16 mouse cellular contexts compared by ENCODE assay signal in the genomic region with DNA sequence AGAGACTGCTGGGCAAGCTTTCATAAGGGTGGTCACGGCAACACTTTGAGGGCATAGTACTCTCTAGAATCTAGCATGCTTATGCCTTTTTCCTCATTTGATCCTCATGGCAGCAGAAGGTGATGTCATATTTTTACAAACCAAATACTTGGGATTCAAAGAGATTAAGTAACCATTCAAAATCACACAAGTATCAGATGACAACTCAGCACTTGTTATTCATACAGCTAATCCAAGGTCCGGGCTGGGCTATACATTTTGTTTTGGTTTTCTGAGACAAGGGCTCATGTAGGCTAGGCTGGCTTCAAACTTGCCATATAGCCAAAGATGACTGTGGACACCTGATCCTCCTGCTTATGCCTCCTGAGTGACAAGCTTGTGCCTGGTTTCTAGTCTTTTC.
"Had no signal": no experiment of that assay in that cellular context is flagged by ENCODE, and none has a peak within 500 bp of the region (broad histone marks: within the 10 kb centered on the region; RNA-seq: fewer than 3 reads in every experiment).

No protein-coding gene starts in this region.

- H3K4me3 ChIP-seq: megakaryocyte, embryonic 14.5 days; midbrain, embryonic 13.5 days; midbrain, embryonic 15.5 days; neural tube, embryonic 12.5 days; stomach, embryonic 15.5 days had no signal

- DNase-seq: liver, postnatal 0 days; lung, embryonic 14.5 days; lung, postnatal 14 days; lung, postnatal 36 days; right cerebral cortex, postnatal 14 days; thymus, adult 2 months; thymus, postnatal 25 days; thymus, postnatal 4 days had no signal

- H3K9ac ChIP-seq: liver, postnatal 0 days; lung, embryonic 14.5 days; midbrain, embryonic 13.5 days; midbrain, embryonic 15.5 days; neural tube, embryonic 12.5 days; stomach, embryonic 15.5 days had no signal

- H3K27me3 ChIP-seq: midbrain, embryonic 13.5 days; midbrain, embryonic 15.5 days; neural tube, embryonic 12.5 days; stomach, embryonic 15.5 days had no signal

- H3K36me3 ChIP-seq: midbrain, embryonic 13.5 days; midbrain, embryonic 15.5 days; neural tube, embryonic 12.5 days; stomach, embryonic 15.5 days had no signal

- H3K9me3 ChIP-seq: midbrain, embryonic 13.5 days; midbrain, embryonic 15.5 days; neural tube, embryonic 12.5 days; stomach, embryonic 15.5 days had no signal

- H3K4me2 ChIP-seq: lung, embryonic 14.5 days; midbrain, embryonic 11.5 days; midbrain, embryonic 13.5 days; midbrain, embryonic 15.5 days; neural tube, embryonic 12.5 days; stomach, embryonic 15.5 days had no signal

- ATAC-seq: liver, postnatal 0 days; midbrain, embryonic 13.5 days; midbrain, embryonic 15.5 days had no signal

- H3K4me1 ChIP-seq: midbrain, embryonic 13.5 days; midbrain, embryonic 15.5 days; neural tube, embryonic 12.5 days; stomach, embryonic 15.5 days had no signal

- H3K27ac ChIP-seq: macrophage; midbrain, embryonic 13.5 days; midbrain, embryonic 15.5 days; neural tube, embryonic 12.5 days; stomach, embryonic 15.5 days; stomach, postnatal 0 days had no signal
